Mouse (Mus musculus): ENCODE results near the gene Bnip3.

The Bnip3 gene

DNA sequence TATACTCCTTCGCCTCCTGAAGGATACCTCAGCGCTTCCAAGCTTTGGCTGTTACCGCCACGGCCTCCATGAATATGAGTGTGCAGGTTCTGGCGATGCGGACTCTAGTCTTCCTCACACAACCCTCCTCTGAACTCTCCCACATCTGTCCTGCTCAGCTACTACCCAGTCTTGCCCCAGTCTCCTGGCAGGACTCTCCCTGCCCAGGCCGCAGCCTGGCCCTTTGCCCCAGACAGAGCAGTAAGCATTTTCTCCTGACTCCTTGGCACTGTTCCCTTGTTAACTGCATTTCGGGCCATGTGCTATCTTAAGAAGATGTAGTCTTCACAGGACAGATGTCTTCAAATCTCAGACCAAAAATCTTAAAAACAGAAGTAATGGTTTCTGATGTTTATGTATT lies 12.3 kb upstream of the Bnip3 start:
- Histone ChIP-seq H3K27me3 (ENCODE audit: control insufficient read depth, insufficient read depth, low read length, poor library complexity, severe bottlenecking) (no peaks in the 10 kb centered on the region), H3K36me3 (ENCODE audit: control insufficient read depth, insufficient read depth, low read length, poor library complexity, severe bottlenecking) (no peaks in the 10 kb centered on the region)
- DNase-seq (ENCODE audit: low read depth, low spot score), result no peak

DNA sequence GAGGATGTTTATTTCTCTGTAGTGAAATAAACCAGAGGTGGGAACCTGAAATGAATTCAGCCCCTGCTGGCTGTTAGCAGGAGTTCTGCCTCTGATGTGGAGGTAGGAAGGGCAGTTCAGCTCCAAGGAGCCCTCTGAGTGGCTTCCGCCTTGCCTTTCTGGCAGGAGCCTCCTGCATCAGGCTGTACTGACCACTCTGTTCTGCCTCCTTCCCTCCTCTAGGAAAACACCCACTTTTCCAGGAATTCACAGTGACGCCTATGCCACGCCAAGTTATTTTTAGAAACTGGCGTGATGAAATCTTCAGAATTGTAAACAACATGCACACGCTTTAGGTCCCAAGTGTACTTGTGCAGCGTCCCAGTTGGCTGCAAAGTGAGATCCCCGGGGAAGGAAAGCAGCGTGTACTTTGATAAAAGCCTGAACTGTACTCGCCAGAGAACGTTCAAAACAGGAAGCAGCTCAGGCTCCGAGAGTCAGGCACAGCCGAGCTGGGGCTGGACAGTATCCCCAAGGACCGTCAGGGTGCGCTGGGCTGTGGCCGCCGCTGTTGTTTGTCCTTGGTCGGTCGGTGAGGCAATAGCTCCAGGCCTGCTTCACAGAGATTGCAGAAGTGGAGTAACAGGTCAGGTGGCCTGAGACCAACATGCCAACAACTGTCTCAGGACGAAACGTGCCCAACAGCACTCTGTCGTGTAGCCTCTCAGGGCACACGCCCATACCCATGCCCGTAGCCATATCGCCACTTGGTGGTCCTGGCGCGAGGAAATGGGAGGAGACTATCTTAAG lies 10.0 kb upstream of the Bnip3 start:
- Histone ChIP-seq H3K27me3 (ENCODE audit: control insufficient read depth, insufficient read depth, low read length, poor library complexity, severe bottlenecking) (no peaks in the 10 kb centered on the region), H3K36me3 (ENCODE audit: control insufficient read depth, insufficient read depth, low read length, poor library complexity, severe bottlenecking) (no peaks in the 10 kb centered on the region)
- peak; percentile 66 for DNase-seq (ENCODE audit: low read depth, low spot score)

GRCm38 (mm10) chr7:138913616-138914015 lies 4.3 kb upstream of the Bnip3 start:
- Histone ChIP-seq H3K27me3 (ENCODE audit: control insufficient read depth, insufficient read depth, low read length, poor library complexity, severe bottlenecking) (no peaks in the 10 kb centered on the region), H3K36me3 (ENCODE audit: control insufficient read depth, insufficient read depth, low read length, poor library complexity, severe bottlenecking) (no peaks in the 10 kb centered on the region)
- DNase-seq (ENCODE audit: low read depth, low spot score), result no peak

- no peak for DNase-seq (ENCODE audit: low read depth, low spot score)
- Histone ChIP-seq H3K36me3 (ENCODE audit: control insufficient read depth, insufficient read depth, low read length, poor library complexity, severe bottlenecking) (no peaks in the 10 kb centered on the region), H3K27me3 (ENCODE audit: control insufficient read depth, insufficient read depth, low read length, poor library complexity, severe bottlenecking) (no peaks in the 10 kb centered on the region)
Observed at GRCm38 (mm10) chr7:138910193-138910562, 859 bp upstream of the Bnip3 start.

DNA sequence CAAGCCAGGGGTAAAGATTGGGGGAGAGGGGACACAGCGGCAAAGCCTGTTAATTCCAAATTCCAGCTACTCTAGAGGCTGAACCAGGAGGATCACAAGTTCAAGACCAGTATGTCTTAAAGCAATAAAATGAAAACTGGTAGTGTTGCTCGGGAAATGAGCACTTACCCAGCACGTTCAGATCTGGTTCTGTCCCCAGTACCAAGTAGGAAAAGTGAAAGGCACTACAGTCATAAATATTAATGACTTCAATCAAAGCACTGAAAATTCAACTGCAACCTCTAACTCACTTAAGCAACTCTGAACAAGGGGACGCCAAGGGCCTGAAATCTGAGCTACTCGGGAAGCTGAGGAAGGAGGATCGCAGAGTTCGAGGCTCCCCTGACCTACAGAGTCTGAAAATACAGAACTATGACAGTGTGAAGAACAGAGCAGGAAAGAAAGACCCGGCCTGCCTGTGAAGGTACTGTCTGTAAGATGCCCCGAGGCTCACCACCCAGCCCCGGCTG lies 497 bp downstream of the Bnip3 start:
- H3K27me3 ChIP-seq (ENCODE audit: control insufficient read depth, insufficient read depth, low read length, poor library complexity, severe bottlenecking), result no peaks in the 10 kb centered on the region
- DNase-seq (ENCODE audit: low read depth, low spot score), result no peak
- no peaks in the 10 kb centered on the region for H3K36me3 ChIP-seq (ENCODE audit: control insufficient read depth, insufficient read depth, low read length, poor library complexity, severe bottlenecking)

- H3K27me3 ChIP-seq (ENCODE audit: control insufficient read depth, insufficient read depth, low read length, poor library complexity, severe bottlenecking), result no peaks in the 10 kb centered on the region
- DNase-seq (ENCODE audit: low read depth, low spot score), result no peak
- no peaks in the 10 kb centered on the region for H3K36me3 ChIP-seq (ENCODE audit: control insufficient read depth, insufficient read depth, low read length, poor library complexity, severe bottlenecking)
Observed at GRCm38 (mm10) chr7:138907976-138908375, 1.3 kb downstream of the Bnip3 start.

DNA sequence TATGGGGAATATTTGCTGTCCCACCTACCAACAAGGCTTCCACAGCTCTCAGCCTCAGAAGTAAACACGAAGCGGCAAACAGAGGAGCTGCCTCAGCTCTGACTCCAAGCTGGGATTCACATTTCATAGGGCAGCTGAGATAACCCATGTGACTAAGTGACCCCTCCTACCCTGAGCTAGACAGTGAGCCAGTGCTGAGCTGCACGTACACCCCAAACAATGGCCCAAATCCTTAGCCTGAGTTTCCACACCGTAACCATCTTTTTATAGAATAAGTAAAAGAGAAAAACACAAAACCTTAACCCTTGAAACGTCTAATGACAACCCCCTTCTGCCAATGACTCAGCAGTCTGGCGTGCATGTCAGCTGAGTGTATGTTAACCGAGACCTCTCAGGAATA lies 2.3 kb downstream of the Bnip3 start:
- DNase-seq (ENCODE audit: low read depth, low spot score), result no peak
- H3K36me3 ChIP-seq (ENCODE audit: control insufficient read depth, insufficient read depth, low read length, poor library complexity, severe bottlenecking), result no peaks in the 10 kb centered on the region
- no peaks in the 10 kb centered on the region for H3K27me3 ChIP-seq (ENCODE audit: control insufficient read depth, insufficient read depth, low read length, poor library complexity, severe bottlenecking)

GRCm38 (mm10) chr7:138906441-138906840 lies 2.9 kb downstream of the Bnip3 start:
- DNase-seq (ENCODE audit: low read depth, low spot score), result no peak
- H3K27me3 ChIP-seq (ENCODE audit: control insufficient read depth, insufficient read depth, low read length, poor library complexity, severe bottlenecking), result no peaks in the 10 kb centered on the region

GRCm38 (mm10) chr7:138903886-138904435 lies 5.4 kb downstream of the Bnip3 start:
- Histone ChIP-seq H3K36me3 (ENCODE audit: control insufficient read depth, insufficient read depth, low read length, poor library complexity, severe bottlenecking) (no peaks in the 10 kb centered on the region), H3K27me3 (ENCODE audit: control insufficient read depth, insufficient read depth, low read length, poor library complexity, severe bottlenecking) (no peaks in the 10 kb centered on the region)
- DNase-seq (ENCODE audit: low read depth, low spot score), result no peak

More at GRCm38 (mm10) chr7:138906441-138906840, 2.9 kb downstream of the Bnip3 start:
- H3K36me3 ChIP-seq (ENCODE audit: control insufficient read depth, insufficient read depth, low read length, poor library complexity, severe bottlenecking), result no peaks in the 10 kb centered on the region

DNA sequence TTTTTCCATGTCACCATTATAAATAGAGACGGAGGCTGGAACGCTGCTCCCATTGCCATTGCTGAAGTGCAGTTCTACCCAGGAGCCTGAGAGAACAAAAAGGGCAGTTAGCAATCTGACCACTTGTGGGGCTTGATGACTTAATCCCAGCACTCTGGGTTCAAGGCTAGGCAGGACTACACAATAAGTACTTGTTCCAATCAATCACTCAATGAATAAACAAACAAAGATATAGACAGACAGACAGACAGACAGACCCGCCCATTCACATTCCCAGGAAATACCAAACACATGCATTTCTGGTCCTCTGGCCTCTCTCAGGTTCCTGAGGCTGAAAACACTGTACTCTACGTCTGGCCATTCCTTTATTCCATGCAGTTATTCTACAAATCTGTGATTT lies 10.6 kb downstream of the Bnip3 start:
- H3K36me3 ChIP-seq (ENCODE audit: control insufficient read depth, insufficient read depth, low read length, poor library complexity, severe bottlenecking), result 0 out of 2 replicates have a peak, but pooled peaks cover 1% of the 10 kb centered on the region
- H3K27me3 ChIP-seq (ENCODE audit: control insufficient read depth, insufficient read depth, low read length, poor library complexity, severe bottlenecking), result no peaks in the 10 kb centered on the region
- no peak for DNase-seq (ENCODE audit: low read depth, low spot score)

DNA sequence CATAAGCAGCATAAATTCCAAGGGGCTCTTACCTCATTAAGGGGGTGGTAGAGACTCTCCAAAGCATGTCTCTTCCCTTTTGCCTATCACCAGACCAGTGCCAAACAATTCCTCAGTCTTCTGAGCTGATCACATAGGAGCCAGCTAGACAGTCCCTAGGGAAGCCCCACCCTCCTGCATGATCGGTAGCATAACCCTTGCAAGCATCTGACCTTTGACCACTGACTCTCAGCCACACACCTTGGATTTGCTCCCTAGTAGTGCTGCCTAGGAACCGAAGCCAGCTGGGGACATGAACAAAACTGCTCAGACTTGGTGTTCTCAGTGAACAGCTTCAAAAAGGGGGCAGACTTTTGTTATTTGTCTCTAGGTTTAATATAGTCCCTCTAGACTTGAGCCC lies 11.2 kb downstream of the Bnip3 start:
- no peak for DNase-seq (ENCODE audit: low read depth, low spot score)
- H3K27me3 ChIP-seq (ENCODE audit: control insufficient read depth, insufficient read depth, low read length, poor library complexity, severe bottlenecking), result no peaks in the 10 kb centered on the region
- H3K36me3 ChIP-seq (ENCODE audit: control insufficient read depth, insufficient read depth, low read length, poor library complexity, severe bottlenecking), result 0 out of 2 replicates have a peak, but pooled peaks cover 1% of the 10 kb centered on the region

DNA sequence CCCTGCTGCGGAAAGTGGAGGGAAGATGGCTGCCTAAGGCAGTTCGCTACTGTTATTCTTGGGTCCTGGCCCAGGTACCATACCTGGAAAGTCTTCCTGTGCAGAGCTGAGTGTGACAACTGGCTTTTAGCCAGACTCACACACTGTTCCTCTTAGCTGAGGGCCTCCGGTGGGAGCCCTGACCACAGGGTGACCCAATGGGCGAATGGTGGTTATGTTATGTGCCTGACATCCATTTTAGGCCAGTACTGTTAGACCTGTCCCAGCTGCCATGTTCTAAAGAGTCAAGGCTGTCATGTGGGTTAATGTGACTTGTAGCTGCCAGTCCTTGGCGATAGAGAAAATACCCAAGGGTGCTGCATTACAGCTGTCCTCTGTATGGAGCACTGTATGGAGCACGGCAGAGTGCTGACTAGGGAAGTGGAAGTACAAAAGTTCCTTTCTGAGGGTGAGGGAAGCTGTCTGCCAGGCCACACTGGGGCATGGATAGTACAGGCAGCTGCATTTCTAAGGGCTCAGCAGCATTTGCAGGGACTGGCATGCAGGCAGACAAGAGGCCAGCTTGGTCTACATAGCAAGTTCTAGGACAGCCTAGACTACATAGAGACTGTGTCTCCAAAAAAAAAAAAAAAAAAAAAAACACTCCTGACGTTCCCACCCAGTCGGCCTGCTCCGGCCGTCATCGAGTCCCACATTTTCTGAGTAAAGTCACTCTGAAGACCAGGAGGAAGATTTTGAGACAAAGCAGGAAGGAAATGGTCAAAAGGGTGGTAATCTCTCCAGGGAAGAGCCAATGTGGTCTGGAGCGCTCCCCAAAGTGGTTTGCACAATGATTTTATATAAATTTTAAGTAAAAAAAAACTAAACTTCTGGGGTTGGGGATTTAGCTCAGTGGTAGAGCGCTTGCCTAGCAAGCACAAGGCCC lies 23.7 kb downstream of the Bnip3 start:
- peak; percentile 5 for DNase-seq (ENCODE audit: low read depth, low spot score)
- Histone ChIP-seq H3K27me3 (ENCODE audit: control insufficient read depth, insufficient read depth, low read length, poor library complexity, severe bottlenecking) (no peaks in the 10 kb centered on the region), H3K36me3 (ENCODE audit: control insufficient read depth, insufficient read depth, low read length, poor library complexity, severe bottlenecking) (peaks cover 7% of the 10 kb centered on the region; the same call in 1 of the 2 replicates)

DNA sequence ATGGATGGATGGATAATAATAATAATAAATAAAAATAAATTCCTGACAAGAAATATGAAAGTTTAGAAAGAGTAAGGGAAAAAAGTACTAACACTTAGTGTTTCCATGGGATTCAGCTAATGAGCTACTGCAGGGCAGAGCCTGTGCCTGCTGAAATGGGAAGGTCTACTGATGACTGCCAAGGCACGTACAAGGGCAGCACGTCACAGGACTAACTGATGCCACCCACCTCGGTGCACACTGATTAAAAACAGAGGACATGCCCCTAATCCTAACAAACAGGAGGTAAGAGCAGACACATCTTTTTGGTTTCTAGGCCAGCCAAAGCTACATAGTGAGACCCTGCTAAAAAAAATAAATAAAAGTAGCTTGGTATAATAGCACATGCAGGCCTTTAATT lies 25.6 kb downstream of the Bnip3 start:
- H3K27me3 ChIP-seq (ENCODE audit: control insufficient read depth, insufficient read depth, low read length, poor library complexity, severe bottlenecking), result no peaks in the 10 kb centered on the region
- peaks cover 10% of the 10 kb centered on the region for H3K36me3 ChIP-seq (ENCODE audit: control insufficient read depth, insufficient read depth, low read length, poor library complexity, severe bottlenecking)
- no peak for DNase-seq (ENCODE audit: low read depth, low spot score)

DNA sequence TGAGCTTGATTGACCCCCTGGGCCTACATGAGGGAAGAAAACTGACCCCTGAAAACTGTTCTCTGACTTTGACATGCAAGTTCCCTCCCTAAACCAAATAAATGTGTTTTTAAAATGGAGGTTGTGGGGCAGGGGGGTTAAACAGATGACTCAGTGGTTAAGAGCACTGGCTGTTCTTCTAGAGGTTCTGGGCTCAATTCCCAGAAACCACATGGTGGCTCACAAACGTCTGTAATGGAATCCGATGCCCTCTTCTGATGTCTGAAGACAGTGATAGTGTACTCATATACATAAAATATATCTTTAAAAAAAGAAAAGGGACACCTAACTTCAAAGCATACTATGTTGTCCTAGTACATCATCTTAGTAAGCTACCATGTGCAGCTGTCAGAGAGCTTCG lies 34.3 kb downstream of the Bnip3 start:
- Histone ChIP-seq H3K36me3 (ENCODE audit: control insufficient read depth, insufficient read depth, low read length, poor library complexity, severe bottlenecking) (peaks cover 24% of the 10 kb centered on the region), H3K27me3 (ENCODE audit: control insufficient read depth, insufficient read depth, low read length, poor library complexity, severe bottlenecking) (no peaks in the 10 kb centered on the region; the same call in 1 of the 2 replicates)
- no peak for DNase-seq (ENCODE audit: low read depth, low spot score)

GRCm38 (mm10) chr7:138872956-138873355 lies 36.4 kb downstream of the Bnip3 start:
- Histone ChIP-seq H3K27me3 (ENCODE audit: control insufficient read depth, insufficient read depth, low read length, poor library complexity, severe bottlenecking) (no peaks in the 10 kb centered on the region; the same call in 1 of the 2 replicates), H3K36me3 (ENCODE audit: control insufficient read depth, insufficient read depth, low read length, poor library complexity, severe bottlenecking) (peaks cover 21% of the 10 kb centered on the region)
- no peak for DNase-seq (ENCODE audit: low read depth, low spot score)
